Mouse (Mus musculus) liver, embryonic 13.5 days (tissue): ENCODE measurements around the gene Ethe1. TPM values are rescaled to one million over a fixed set of nuclear protein-coding genes. Genes with fewer than 3 reads are reported as not detected.
A peak's percentile ranks its signal among the peaks of the same experiment; 100 is the strongest.

Experiments
- ATAC-seq: fragments of 200-750 bp; cut with Nextera tagmentation; 2 replicates; pipeline ENCODE4 v1.8.0; 2017; ENCODE audit warnings: low read depth, mild to moderate bottlenecking, moderate number of reproducible peaks, moderate library complexity
- DNase-seq: peaks from one replicate; pipeline ENCODE4 v3.0.0; 2022
- H3K27ac ChIP-seq: fragments of 300-500 bp; sonication (generic); 2 replicates; pipeline ENCODE4 v1.5.1; 2015; ENCODE audit warnings: moderate library complexity, mild to moderate bottlenecking, inconsistent platforms
- H3K27me3 ChIP-seq: fragments of 300-500 bp; sonication (generic); 2 replicates; pipeline ENCODE4 v1.6.1; 2015; ENCODE audit warnings: mild to moderate bottlenecking, inconsistent platforms
- H3K36me3 ChIP-seq: fragments of 300-500 bp; sonication (generic); 2 replicates; pipeline ENCODE4 v1.6.1; 2015; ENCODE audit warnings: mild to moderate bottlenecking, inconsistent platforms
- H3K4me1 ChIP-seq: fragments of 300-500 bp; sonication (generic); replicated peaks from 2 replicates; pipeline ENCODE4 v1.6.1; 2015; ENCODE audit warnings: inconsistent platforms
- H3K4me2 ChIP-seq: fragments of 300-500 bp; sonication (generic); 2 replicates; pipeline ENCODE4 v1.6.1; 2015; ENCODE audit warnings: inconsistent platforms, mild to moderate bottlenecking, moderate library complexity
- H3K4me3 ChIP-seq: fragments of 300-500 bp; sonication (generic); replicated peaks from 2 replicates; pipeline ENCODE4 v1.5.1; 2015; ENCODE audit warnings: mild to moderate bottlenecking, inconsistent platforms
- H3K9ac ChIP-seq: fragments of 300-500 bp; sonication (generic); 2 replicates; pipeline ENCODE4 v1.6.1; 2015; ENCODE audit warnings: mild to moderate bottlenecking, inconsistent platforms
- H3K9me3 ChIP-seq: fragments of 300-500 bp; sonication (generic); replicated peaks from 2 replicates; pipeline ENCODE4 v1.6.1; 2016; ENCODE audit warnings: inconsistent platforms
- WGBS: fragments of 180-500 bp; shearing (Covaris S2); methylation state at CpG from one replicate; pipeline ENCODE4 v1.1.7; 2015; ENCODE audit not compliant: insufficient replicate concordance; 5-methylcytosine and 5-hydroxymethylcytosine counted together
- polyA plus RNA-seq: library from polyadenylated mRNA; unstranded; fragments of >200 nt; fragmentation: Nextera tagmentation; extraction: Ambion mirVana; gene quantifications from 2 replicates; pipeline ENCODE4 v1.2.1, GENCODE M21; 2015

Ethe1 gene
- polyA plus RNA-seq = 19.9 and 21.5 TPM in 2 replicates

GRCm38 (mm10) chr7:24587330-24588105 is at the start of gene Ethe1, which contains the start of gene Zfp575:
Gene Ethe1, plus strand, starts transcription at chr7:24587543.
Gene Zfp575, minus strand, starts transcription at chr7:24587641.
- WGBS = 11% methylated on average over 30 of the region's 30 CpGs
- Histone ChIP-seq H3K4me3 (peak within 1 kb of the TSS; percentile 56), H3K4me2 (peak within 1 kb of the TSS; percentile 76), H3K36me3 (no peaks in the 10 kb centered on the region), H3K9ac (peak within 1 kb of the TSS; percentile 43; the same call in 1 of the 2 replicates), H3K9me3 (0 out of 2 replicates have a peak, but pooled peaks cover 2% of the 10 kb centered on the region), H3K27ac (no peak within 1 kb of the TSS), H3K4me1 (peaks cover 44% of the 10 kb centered on the region), H3K27me3 (peaks cover 32% of the 10 kb centered on the region)
- DNase-seq = no peak
- ATAC-seq = peak; percentile 6; the same call in 1 of the 2 replicates

DNA sequence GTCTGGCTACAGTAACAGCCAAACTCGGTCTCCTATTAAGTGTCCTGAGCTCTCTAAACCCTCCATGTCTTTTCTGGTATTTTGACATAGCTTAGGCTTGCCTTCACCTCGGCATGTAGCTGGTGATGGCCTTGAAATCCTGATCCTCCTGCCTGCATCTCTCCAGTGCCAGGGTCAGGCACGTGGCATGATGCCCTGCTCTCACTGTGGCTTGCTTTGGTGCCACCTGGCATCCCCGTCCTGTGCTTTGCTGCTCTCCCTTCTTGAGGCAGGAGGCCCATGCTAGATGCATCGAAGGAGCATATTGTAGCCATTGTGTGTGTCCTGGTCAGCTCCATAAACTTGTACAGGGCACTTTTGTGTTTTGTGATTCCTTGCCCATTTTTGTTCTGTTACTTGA is 49.8 kb upstream of the Ethe1 start:
- H3K4me1 ChIP-seq = peaks cover 7% of the 10 kb centered on the region
- no peak overlapping the region for H3K4me2 ChIP-seq
- no peak overlapping the region for H3K27ac ChIP-seq
- no peaks in the 10 kb centered on the region for H3K9me3 ChIP-seq
- no peak for ATAC-seq
- 65% methylated on average over 5 of the region's 5 CpGs for WGBS
- peaks cover 17% of the 10 kb centered on the region for H3K36me3 ChIP-seq
- DNase-seq = no peak
- no peak overlapping the region for H3K4me3 ChIP-seq
- no peak overlapping the region for H3K9ac ChIP-seq
- H3K27me3 ChIP-seq = no peaks in the 10 kb centered on the region

DNA sequence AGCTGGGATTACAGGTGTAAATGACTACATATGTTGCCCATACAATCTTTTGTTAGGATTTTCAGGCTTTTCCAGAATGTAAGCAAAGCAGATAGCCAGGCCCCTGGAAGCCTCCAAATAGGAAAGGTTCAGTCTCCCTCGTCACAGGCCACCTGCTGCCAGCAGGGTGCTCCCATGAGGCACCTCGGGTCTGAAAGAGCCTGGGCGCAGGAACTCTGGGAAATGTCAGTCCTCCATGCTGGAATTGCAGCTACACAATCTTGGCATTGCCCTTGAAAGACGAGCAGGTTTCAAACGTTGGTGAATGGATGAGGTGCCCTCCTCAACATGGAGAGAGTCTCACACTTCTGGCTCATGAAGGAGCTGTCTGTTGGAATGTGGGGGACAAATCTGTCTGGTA is 49.2 kb upstream of the Ethe1 start:
- no peak for DNase-seq
- Histone ChIP-seq H3K4me2 (no peak overlapping the region), H3K27ac (no peak overlapping the region), H3K27me3 (no peaks in the 10 kb centered on the region), H3K4me1 (peaks cover 6% of the 10 kb centered on the region), H3K9me3 (no peaks in the 10 kb centered on the region), H3K9ac (no peak overlapping the region), H3K4me3 (no peak overlapping the region), H3K36me3 (peaks cover 14% of the 10 kb centered on the region)
- 30% methylated on average over 5 of the region's 5 CpGs for WGBS
- no peak for ATAC-seq

DNA sequence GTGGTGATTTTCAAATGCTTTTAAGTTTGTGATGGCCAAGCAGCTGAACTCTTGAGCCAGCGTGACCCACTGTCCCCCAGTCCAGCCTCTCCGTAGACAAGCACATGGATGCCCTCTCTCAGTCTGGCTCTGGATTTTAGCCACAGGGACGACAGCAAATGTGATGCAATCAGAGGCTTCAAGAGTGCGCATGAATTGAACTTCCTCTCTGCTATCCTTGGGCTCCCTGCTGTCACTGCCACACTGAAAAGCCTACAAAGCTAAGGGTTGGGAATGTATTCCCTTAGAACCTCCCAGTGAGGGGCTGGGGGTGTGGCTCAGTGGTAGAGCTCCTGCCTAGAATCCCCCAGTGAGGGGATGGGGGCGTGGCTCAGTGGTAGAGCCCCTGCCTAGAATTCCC is 48.6 kb upstream of the Ethe1 start:
- H3K27me3 ChIP-seq = no peaks in the 10 kb centered on the region
- no peak overlapping the region for H3K9ac ChIP-seq
- H3K4me1 ChIP-seq = peaks cover 6% of the 10 kb centered on the region
- no peak overlapping the region for H3K4me2 ChIP-seq
- no peak overlapping the region for H3K4me3 ChIP-seq
- no peaks in the 10 kb centered on the region for H3K9me3 ChIP-seq
- H3K27ac ChIP-seq = no peak overlapping the region
- ATAC-seq = no peak
- peaks cover 9% of the 10 kb centered on the region for H3K36me3 ChIP-seq
- 45% methylated on average over 5 of the region's 5 CpGs for WGBS
- DNase-seq = no peak

DNA sequence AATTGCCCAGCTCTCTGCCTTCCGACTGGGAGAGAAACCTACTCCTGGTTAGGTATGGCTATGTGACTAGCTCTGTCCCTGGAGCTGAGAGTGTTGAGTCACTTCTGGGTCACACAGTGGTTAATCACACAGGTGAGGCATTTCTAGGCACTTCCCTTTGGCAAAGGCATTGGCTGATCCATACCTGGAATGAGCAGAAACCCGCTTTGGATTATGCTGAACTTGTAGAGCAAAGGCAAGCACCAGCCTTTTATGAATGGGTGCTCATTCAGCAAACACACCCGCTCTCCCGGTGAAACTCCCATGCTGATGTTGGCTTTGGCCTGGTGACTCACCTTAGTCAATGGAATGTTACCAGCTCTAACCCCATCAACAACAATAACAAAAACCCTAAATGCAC is 47.7 kb upstream of the Ethe1 start:
- no peak overlapping the region for H3K27ac ChIP-seq
- WGBS = 78% methylated on average over 4 of the region's 4 CpGs
- 0 out of 2 replicates have a peak, but pooled peaks cover 2% of the 10 kb centered on the region for H3K9me3 ChIP-seq
- H3K4me1 ChIP-seq = peaks cover 6% of the 10 kb centered on the region
- H3K27me3 ChIP-seq = no peaks in the 10 kb centered on the region
- no peak overlapping the region for H3K9ac ChIP-seq
- H3K4me2 ChIP-seq = no peak overlapping the region
- H3K4me3 ChIP-seq = no peak overlapping the region
- ATAC-seq = no peak
- no peaks in the 10 kb centered on the region for H3K36me3 ChIP-seq
- no peak for DNase-seq

DNA sequence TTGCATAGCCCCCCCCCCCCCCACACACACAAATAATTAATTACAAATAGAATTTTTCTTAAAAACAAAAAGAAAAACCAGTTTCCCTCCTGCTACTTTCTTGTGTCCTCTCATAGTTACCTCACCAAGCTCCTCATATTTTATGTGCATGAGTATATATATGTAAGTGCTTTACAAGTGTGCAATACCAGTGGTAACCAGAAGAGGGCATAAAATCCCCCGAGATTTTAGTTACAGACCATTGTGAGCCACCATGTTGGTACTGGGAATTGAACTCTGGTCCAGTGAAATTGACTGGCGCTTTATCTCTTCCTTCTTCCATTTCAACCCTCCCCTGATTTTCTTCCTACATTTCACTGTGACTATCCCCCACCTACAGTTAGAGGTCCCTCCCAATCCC is 42.8 kb upstream of the Ethe1 start:
- Histone ChIP-seq H3K4me2 (no peak overlapping the region), H3K27me3 (no peaks in the 10 kb centered on the region), H3K4me3 (no peak overlapping the region), H3K9me3 (0 out of 2 replicates have a peak, but pooled peaks cover 4% of the 10 kb centered on the region), H3K36me3 (peaks cover 10% of the 10 kb centered on the region; the same call in 1 of the 2 replicates), H3K9ac (no peak overlapping the region), H3K4me1 (peaks cover 26% of the 10 kb centered on the region), H3K27ac (no peak overlapping the region)
- no peak for ATAC-seq
- DNase-seq = no peak
- WGBS = 50% methylated on average over 2 of the region's 2 CpGs

DNA sequence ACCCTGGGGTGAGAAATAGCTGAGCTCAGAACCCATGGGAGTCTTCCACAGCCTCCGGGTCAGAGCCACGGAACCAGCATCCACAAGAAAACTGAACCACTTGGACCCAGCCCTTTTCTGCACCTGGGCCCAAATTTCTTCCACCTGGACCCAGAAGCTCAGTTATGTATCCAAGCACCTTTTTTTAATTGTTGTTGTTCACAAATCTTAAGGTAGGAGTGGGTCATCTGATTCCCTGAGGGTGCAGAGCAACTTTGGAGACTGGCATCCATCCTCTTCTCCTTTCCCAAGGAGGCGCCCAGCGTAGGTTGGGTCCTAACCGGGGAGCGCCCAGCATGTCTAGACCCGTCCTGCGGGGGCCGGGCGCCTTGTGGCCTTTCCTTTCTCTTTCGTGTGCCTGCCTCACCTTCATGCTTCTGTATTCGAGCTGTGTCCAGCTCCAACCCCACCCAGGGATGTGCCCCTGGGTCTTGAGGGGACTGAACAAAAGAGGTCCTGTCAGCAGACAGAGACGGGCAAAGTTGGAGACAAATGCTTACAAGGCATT is 41.2 kb upstream of the Ethe1 start, which contains the start of the genes Pinlyp and Xrcc1:
Gene Pinlyp, minus strand, starts transcription at position 51 of the 547 bp plus-strand sequence.
Gene Xrcc1, plus strand, starts transcription at position 222 of the 547 bp plus-strand sequence.
- WGBS = 43% methylated on average over 13 of the region's 13 CpGs
- H3K4me3 ChIP-seq = peak within 1 kb of the TSS; percentile 83
- ATAC-seq = no peak
- H3K9me3 ChIP-seq = 0 out of 2 replicates have a peak, but pooled peaks cover 4% of the 10 kb centered on the region
- peak within 1 kb of the TSS; percentile 68 for H3K27ac ChIP-seq
- H3K27me3 ChIP-seq = no peaks in the 10 kb centered on the region
- DNase-seq = no peak
- peak within 1 kb of the TSS; percentile 87 for H3K9ac ChIP-seq
- H3K4me1 ChIP-seq = peaks cover 24% of the 10 kb centered on the region
- H3K4me2 ChIP-seq = peak within 1 kb of the TSS; percentile 78
- peaks cover 22% of the 10 kb centered on the region for H3K36me3 ChIP-seq

- peak overlapping the region; percentile 68 for H3K27ac ChIP-seq
- under 1% methylated on average over 57 of the region's 57 CpGs for WGBS
- H3K4me3 ChIP-seq = peak overlapping the region; percentile 83
- H3K36me3 ChIP-seq = peaks cover 25% of the 10 kb centered on the region
- H3K4me2 ChIP-seq = peak overlapping the region; percentile 78
- ATAC-seq = peak; percentile 97
- DNase-seq = peak; percentile 99
- H3K9ac ChIP-seq = peak overlapping the region; percentile 87
- 0 out of 2 replicates have a peak, but pooled peaks cover 4% of the 10 kb centered on the region for H3K9me3 ChIP-seq
- peaks cover 28% of the 10 kb centered on the region for H3K4me1 ChIP-seq
- no peaks in the 10 kb centered on the region for H3K27me3 ChIP-seq
These were observed 40.5 kb upstream of the Ethe1 start for GRCm38 (mm10) chr7:24546634-24547389.

DNA sequence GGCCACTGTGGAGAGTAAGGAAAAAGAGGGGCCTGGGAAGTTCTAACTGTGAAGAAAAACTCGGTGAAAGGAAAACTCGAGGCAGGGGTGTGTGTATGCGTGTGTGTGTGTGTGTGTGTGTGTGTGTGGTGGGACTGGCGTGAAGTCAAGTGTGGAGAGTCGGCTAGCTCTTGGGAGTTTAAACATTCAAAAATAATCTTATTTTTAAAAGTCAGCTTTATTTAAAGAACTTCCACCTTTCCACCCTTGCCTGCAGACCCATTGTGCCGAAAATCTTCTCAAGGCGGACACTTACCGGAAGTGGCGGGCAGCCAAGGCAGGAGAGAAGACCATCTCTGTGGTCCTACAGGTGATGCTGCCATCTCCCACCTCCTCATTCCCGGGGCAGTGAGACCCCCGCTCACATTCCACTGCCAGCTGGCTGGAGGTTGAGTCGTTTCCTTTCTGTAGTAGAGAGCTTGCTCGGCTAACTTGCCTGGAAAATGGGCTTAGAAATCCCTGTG is 39.8 kb upstream of the Ethe1 start:
- Histone ChIP-seq H3K27me3 (no peaks in the 10 kb centered on the region), H3K9ac (peak overlapping the region; percentile 87), H3K9me3 (0 out of 2 replicates have a peak, but pooled peaks cover 4% of the 10 kb centered on the region), H3K4me3 (peak overlapping the region; percentile 83), H3K4me1 (peaks cover 28% of the 10 kb centered on the region), H3K36me3 (peaks cover 33% of the 10 kb centered on the region), H3K4me2 (peak overlapping the region; percentile 78), H3K27ac (peak overlapping the region; percentile 68)
- ATAC-seq (no peak), DNase-seq (no peak)
- 26% methylated on average over 13 of the region's 13 CpGs for WGBS

GRCm38 (mm10) chr7:24551985-24552759 is 35.2 kb upstream of the Ethe1 start:
- Histone ChIP-seq H3K27me3 (no peaks in the 10 kb centered on the region), H3K4me3 (no peak overlapping the region), H3K9me3 (no peaks in the 10 kb centered on the region), H3K4me1 (peaks cover 18% of the 10 kb centered on the region), H3K27ac (peak overlapping the region; percentile 50; the same call in 1 of the 2 replicates), H3K36me3 (peaks cover 60% of the 10 kb centered on the region), H3K4me2 (no peak overlapping the region), H3K9ac (no peak overlapping the region)
- 70% methylated on average over 12 of the region's 12 CpGs for WGBS
- ATAC-seq (peak; percentile 76), DNase-seq (no peak)
